Mouse (Mus musculus) C2C12 (cell line): ENCODE measurements around the gene Hacd2.

Source experiments
- CEBPB ChIP-seq: IDR thresholded peaks from one replicate; pipeline ENCODE4 v1.6.1; 2011; ENCODE audit warnings: low read depth, mild to moderate bottlenecking, control low read depth, moderate library complexity
- CTCF ChIP-seq: IDR thresholded peaks from one replicate; pipeline ENCODE4 v1.5.1; 2011; ENCODE audit not compliant: control insufficient read depth, insufficient read depth, insufficient read length
- FOSL1 ChIP-seq: IDR thresholded peaks from one replicate; pipeline ENCODE4 v1.8.0; 2011; ENCODE audit warnings: mild to moderate bottlenecking, low read length; ENCODE audit not compliant: poor library complexity, insufficient read depth, severe bottlenecking
- MAX ChIP-seq: IDR thresholded peaks from one replicate; pipeline ENCODE4 v1.6.1; 2011; ENCODE audit warnings: mild to moderate bottlenecking, control low read depth
- MYOD1 ChIP-seq: IDR thresholded peaks from one replicate; pipeline ENCODE4 v1.6.1; 2011; ENCODE audit warnings: low read depth; ENCODE audit not compliant: control insufficient read depth, insufficient read length
- MYOG ChIP-seq: IDR thresholded peaks from one replicate; pipeline ENCODE4 v1.6.1; 2011; ENCODE audit not compliant: control insufficient read depth, insufficient read length; ENCODE audit errors: extremely low read depth
- USF1 ChIP-seq: IDR thresholded peaks from one replicate; pipeline ENCODE4 v1.6.1; 2011; ENCODE audit warnings: low read depth, mild to moderate bottlenecking, control low read depth, moderate library complexity

- TF ChIP-seq MYOD1 = no peak
- no peak for TF ChIP-seq CTCF
- no peak for TF ChIP-seq MAX
- TF ChIP-seq CEBPB = no peak
- TF ChIP-seq USF1 = no peak
- no peak for TF ChIP-seq FOSL1
- TF ChIP-seq MYOG = no peak
These were observed 18.8 kb downstream of the Hacd2 start for GRCm38 (mm10) chr16:35041001-35041400.
